Mouse (Mus musculus): ENCODE results near the gene Dupd1.

Dupd1 gene

DNA sequence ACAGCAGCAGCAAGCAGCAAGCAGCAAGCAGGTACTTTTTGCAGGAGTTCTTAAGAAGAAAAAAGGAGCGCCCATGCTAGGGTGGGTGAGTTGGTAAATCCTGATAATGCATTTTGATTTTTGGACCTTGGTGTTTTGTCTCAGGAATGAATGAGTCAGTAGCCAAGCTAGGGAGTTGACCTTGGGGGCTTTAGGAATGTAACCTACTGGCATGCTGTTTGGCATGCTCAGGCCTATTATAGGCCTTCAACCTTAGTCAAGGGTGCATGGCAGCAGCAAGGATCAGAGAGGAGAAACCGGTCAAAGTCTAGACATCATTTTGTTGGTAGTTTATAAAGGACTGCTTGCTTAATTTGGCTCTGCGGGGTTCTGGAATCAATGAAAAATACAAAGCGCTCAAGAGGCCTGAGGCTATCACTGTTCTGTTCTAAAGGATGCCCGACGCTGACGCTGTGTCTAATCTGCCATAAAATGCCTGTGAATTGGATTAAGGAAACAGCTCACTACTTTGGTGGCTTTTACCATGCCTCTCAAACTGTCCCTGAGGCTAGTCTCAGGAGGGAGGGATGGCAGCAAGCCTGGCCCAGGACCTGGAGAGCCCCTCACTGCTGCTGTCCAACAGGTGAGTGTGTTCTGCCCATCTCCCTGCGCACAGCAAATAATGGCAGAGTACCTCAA lies 7.8 kb upstream of the Dupd1 start:
- no peak for DNase-seq (ENCODE audit: low spot score)

DNA sequence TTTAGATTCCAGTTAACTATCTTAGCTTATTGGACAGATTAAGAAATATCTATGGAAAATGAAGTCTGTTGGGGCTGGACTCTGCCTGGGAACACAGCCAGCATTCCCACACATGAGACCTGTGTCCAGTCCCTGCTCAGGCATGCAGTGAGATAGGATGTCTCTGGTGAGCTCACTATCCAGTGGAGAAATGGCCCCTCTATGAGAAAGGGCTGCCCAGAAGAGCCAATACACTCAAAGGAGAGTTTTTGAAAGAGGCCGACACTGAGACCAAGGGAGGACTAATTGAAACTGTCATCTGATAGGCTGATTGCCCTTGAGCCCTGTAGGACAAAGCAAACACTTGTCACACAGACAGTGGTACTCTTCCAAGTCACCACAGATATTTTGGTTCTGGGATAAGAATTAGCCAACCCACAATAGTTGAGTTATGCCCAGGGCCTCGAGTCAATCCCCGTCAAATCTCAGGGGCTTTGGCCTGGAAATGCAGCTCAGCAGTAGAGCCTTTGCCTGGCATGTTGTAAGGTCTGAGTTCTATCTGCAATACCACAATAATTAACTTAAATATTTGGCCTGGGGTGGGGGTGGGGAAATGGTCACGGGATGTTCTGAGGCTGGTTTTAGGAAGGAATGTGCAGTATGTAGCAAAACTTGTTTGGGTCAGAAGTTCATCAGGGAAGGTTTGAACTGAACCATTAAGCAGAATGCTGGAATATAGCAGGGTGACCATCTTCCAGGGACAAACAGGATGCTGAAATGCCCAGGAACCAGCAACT lies 6.2 kb upstream of the Dupd1 start:
- no peak for DNase-seq (ENCODE audit: low spot score)

DNA sequence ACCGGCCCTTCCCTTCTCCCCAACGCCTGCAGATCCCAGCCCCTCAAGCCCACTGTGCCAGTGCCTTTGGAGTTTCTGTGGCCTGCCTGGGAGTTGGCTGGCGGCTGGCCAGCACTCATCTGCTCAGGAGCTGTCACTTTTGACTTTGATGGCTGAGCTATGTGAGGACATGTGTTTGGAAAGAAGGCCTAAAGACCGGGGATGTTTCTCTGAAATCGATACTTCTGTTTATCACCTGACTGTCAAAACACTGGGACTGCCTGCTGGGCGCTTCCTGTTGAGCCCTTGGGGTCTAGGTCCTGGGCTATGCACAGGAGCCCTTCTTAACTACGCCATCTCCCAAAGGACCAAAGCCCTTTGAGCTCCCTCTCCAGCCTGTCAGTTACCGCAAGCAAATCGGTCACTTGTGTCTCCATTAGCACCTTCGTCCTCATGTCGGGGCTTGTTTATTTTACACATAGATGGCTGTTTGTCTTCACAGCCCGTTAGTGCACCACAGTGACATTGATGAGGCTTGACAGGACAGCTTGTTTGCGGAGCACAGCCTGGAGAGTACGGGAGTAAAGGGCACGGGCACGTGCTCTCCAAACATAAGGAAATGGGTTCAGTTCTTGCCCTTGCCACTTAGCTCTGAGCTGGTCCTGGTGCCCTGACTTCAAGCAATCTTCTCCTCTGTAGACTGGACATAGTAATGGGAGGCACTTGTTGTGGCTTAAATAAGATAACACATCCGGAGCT lies 5.4 kb upstream of the Dupd1 start:
- DNase-seq (ENCODE audit: low spot score) = no peak

DNA sequence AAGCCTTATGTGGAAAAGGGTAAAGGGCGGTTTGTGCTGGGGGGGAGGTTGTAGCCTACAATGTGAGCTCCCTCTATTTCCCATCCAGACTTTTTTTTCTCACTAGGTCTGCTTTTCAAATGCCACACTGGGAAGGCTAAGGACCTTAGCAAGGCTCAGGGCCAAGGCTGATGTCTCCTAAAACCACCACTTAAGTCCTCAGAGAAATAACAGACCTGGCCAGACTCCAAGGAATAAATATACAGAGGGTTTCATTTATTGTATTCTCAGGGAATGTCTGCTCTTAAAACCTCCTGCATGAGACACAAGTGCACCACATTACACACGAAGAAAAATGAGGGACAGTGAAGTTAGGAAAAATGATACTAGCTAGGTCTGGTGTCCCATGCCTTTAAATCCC lies 3.1 kb downstream of the Dupd1 start:
- no peak for DNase-seq (ENCODE audit: low spot score)

DNA sequence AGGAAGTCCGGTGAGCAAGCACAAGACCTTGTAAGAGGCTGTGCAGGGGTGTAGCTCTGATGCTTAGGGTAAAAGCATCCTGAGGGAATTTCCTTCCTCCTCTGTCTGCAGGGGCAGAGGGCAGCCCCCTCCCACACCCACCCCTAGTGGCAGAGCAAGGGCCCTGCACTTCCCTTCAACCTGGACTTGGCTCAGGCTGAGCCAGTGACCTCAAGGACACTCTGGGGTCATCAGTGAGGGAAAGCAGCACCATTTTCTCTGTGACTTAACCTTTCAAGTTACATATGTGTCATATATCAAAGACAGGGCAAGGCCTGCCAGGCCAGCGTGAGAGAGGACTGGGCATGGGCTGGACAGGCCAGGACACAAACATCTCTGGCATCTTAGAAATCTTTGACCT lies 4.8 kb downstream of the Dupd1 start:
- DNase-seq (ENCODE audit: low spot score) = no peak

DNA sequence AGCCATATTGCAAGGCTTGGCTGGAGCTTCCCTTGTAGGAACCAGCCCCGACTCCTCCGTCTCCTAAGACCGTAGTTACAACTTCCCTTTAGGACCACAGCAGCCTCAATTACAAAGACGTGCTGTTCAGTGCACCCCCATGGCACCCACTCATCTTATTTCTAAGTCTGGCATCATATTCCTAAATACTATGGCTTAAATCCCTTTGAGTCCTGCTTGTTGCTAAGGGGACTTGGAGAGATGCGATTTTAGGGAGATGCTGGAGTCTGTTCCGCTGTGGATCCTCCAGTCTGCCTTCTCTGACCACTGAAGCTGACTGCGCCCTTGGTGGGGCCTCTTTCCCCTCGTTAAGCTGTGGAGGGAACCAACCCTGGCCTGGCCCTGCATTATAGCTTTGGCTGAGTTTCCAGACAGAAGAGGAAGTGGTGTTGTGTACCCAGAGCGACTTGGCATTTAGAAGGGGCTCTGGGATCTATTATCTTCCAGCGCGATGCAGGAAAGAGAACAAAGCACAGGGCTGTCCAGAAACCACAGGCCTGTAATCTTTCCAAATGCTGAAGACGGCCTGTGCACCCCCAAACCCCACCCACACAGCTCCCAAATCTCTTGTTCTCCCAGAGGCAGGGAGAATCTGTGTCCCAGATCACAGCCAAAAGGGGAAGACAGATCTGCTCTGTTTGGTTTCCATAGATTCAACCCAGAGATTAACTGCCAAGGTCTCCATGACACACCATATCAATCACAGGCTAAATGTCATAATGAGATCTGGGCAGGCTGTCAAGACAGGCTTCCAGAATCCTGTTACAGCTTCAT lies 7.4 kb downstream of the Dupd1 start:
- no peak for DNase-seq (ENCODE audit: low spot score)

DNA sequence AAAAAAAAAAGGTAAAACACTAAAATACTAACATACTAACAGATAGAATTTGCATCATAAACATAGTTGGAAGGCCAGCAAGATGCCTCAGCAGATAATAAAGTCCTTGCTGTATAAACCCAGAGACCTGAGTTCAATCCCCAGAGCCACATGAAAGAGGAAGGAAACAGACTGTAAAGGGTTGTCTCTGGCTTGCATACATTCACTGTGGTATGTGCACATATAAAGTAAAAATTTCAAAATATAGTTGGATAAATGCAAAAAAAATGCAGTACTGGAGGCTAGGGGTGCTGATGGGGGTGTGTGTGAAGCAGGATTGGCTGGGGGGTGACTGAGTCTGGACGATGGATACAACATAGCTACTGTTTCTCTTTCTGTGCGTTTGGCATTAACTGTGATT lies 8.9 kb downstream of the Dupd1 start:
- no peak for DNase-seq (ENCODE audit: low spot score)

DNA sequence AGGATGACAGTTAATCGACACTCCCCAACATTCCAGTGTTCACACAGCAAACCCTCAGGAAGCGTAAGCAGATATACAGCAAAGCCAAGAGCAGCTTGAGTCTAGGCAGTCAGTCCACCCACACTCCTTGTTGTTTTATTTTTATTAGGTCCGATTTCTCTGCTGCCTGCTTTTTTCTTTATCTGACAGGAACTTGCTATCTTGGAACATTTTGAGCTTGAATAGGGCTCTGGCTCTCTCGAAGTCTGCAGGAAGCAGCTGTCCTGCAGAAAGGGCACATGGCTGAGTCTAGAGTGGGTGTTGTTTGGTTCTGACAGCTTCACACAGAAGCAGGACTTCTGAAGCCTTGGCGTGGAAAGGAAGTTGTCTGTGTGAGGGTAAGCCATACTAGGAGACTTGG lies 11.1 kb downstream of the Dupd1 start:
- DNase-seq (ENCODE audit: low spot score) = no peak

DNA sequence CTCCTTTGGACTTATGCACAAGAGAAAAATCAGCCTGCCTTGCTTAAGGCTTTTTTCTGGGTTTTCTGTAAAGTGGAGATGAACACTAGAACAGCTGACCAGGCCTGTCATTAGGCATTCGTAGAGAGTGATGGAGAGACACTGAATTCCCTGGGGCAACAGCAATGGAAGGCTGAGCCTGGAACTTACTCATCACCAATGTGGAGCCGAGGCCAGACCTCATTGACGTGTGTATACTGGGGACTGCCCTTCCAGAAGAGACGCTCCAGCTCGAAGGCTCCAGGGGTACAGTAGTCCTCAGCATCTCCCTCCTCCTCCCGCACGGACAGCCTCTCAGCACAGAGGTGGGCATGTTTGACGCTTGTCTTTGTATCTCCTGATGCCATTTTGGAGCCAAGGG lies 11.7 kb downstream of the Dupd1 start:
- no peak for DNase-seq (ENCODE audit: low spot score)

DNA sequence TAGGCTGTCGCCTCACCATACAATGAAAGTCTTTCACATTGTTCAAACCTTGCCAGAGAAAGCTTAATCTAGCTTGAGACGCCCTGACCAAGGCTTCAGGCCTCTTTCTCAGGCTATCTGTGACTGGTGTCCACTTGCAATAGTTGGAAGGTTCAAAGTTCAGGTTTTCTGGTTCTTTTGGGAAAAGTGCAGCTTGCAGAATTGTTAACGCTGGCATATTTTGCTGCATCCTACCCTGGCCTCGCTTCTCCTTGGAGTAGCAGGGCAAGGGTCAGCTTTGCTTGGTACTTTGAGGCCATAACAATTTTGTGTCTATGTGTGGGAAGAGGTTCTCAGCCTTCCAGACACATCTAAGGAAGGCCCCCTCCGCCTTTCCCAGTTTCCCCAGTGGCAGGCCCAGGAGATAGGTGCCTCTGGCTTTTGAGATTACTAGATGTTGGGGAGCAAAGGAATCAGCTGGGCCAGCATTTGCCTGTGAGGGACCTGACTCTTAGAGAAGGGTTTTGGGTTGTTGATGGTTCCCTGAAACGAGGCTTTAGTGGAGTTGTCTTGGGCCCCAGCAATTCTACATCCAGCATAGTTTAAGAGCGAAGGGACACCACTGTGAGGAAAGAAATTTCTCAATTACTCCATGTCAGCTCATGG lies 18.1 kb downstream of the Dupd1 start:
- DNase-seq (ENCODE audit: low spot score) = no peak

DNA sequence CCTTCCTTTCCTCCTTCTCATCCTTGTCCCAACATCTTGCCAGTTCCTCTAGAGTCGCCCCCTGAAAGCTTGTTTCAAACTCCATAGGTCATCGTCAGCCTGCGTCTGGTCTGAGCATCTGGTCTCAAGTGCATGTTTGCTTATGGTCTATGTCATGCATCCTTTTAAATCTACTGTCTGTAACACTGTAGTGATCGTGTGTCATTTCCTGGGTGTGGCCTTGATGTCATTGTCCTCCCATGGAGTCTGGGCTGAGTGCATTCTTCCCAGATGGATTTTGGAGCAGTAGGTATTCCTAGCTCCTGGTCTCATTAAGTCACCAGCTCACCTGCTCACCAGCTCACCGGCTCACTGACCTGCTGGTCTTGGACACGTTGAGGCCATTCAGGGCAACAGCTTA lies 19.4 kb downstream of the Dupd1 start:
- DNase-seq (ENCODE audit: low spot score) = no peak

DNA sequence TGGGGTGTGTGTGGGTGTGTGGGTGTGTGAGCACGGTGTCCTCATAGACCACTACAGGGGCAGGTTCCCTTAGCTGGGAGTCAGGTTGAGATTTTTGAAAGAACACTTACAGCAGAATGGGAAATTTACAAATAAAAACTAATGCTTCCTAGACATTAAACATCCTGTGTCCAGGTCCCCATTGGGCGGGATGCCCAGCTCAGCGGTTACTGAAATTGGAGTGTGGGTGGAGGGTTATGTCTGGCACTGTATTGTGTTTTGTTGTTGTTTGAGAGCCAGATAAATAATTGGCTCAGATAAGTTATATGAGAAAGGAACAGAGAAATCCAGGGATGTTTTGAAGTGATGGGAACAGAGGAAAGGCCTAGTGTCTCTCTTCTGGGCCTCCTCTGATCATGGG lies 23.3 kb downstream of the Dupd1 start:
- DNase-seq (ENCODE audit: low spot score) = no peak

DNA sequence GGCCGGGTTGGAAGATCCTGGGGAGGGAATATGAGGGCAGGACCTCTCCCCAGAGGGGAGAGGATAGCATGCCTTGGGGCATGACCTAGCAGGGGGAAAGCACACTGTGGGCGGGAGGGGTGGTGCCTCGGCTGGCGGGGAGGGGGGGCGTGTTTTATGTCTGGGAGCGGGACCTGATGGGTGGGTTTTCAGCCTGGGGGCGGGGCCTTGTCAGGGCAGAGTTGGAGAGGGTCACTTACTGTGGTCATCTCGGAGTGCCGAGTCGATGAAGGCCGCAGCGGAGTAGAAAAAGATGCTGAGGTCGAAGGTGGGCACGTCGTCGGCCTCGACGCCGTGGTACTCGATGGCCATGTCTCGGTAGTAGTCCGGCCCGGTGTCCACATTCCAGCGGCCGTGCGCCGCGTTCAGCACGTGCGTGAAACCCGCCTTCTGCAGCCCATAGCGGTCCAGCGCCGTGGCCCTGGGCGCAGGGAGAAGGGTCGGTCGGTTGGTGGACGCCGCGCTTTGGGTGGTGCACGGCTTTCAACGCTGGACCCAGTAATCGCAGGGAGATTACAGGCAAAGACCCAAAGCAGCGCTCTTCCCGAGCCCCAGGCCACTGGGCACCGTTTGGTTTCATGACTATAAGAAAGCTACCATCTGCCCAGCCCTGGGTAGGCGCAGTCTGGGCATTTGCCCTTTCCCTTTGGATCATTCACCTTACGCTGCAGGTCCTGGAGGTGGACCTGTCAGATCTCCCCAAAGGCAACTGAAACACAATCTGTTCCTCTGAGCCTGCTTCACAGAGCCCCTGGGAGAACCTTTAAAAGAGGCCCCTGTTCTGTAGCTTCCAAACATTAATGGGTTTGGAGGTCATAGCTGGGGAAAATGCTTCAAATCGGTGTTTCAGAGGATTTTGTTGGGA lies 27.7 kb downstream of the Dupd1 start:
- no peak for DNase-seq (ENCODE audit: low spot score)

DNA sequence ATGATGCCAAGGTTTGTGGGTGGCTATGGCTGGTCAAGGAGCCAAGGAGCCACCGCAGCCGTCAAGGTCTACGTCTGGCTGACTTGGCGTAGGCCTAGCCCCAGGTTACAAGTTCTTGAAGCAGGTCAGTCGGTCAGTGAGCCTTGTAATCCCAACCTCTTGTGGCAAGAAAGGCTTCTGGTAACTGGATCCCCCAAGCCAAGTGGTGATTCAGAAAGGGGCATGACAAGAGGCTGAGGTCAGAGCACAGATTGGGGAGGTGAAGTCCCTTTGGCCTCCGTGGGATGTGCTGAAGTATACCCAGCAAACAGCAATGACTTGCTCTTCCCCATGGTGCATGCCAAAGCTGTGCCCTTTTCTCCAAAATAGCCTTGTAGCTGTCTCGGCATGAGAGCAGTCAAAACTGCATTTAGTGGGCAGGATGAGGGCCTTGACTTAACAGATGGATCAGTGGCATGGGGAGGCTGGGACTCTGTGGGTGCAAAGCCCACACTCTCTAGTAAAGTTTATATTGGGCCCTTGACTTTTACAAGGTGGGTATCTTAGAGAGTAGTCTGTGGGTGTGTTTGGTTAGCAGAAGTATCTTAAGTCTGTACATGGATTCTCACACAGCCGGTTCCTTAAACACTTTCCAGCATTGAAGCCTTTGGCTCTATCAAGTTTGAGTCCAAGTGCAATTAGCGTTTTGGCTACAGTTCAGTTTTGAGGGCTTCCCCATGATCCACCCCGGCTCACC lies 28.8 kb downstream of the Dupd1 start:
- DNase-seq (ENCODE audit: low spot score) = no peak

DNA sequence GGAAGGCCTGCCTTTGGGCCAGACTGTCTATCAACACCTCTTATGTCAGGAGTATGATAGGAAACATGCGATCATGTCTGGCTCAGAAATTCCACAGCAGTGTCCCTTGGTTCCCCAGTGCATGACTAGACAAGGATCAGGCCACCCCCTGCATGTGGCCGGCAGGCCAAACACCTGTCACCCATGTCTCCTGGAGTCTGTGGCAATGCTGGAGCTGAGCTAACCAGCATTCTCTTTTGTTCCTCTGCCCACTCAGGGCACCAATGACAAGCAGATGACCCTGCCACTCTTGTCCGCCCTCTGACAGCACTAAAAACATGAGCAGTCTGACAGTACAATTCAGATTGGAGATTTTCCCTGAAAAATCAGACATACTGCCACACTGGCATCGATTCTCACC lies 30.5 kb downstream of the Dupd1 start:
- DNase-seq (ENCODE audit: low spot score) = no peak

DNA sequence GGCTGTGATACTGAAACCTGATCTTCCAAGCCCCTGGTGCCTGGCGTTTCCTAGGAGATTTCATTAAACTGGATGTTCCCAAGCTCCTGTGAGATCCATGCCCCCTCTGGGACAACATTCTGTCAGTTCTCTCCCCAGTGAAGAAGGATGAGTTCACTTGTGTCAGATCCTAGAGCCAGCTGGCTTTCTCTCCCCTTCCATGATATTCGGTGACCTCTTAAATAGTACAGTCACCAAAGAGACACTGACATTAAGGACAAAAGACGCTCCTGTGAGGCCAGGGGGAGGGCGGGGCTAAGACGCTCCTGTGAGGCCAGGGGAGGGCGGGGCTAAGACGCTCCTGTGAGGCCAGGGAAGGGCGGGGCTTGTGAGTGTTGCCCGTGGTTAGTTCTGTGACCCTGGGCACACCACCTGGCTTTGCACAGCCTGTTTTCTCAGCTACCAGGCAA lies 31.7 kb downstream of the Dupd1 start:
- no peak for DNase-seq (ENCODE audit: low spot score)

DNA sequence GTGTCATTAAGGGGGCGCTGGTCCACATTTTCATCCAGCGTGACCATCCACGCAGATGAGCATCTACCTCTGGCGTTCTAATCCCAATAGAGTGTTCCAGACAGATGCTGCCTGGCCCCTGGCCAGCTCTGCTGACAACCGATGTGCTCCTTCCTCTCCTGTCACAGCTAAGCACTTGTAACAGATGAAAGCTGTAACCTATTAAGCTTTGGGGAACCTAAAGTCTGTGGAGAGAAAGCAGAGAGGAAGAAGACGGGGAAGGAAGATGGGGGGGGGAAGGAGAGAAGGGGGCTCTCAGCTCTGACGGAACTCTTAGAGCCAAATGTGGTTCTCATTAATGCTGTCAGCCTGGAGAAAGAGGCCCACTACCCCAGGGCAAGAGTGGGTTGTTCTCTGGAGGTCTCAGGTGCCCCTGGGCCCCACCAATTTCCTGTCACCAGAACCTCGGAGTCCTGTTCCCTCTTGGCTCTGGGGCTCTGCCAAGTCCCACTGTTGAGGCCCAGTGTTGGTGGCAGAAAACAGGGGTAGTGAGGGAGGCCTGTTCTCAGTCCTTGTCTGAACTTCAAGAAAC lies 34.7 kb downstream of the Dupd1 start:
- DNase-seq (ENCODE audit: low spot score) = no peak

DNA sequence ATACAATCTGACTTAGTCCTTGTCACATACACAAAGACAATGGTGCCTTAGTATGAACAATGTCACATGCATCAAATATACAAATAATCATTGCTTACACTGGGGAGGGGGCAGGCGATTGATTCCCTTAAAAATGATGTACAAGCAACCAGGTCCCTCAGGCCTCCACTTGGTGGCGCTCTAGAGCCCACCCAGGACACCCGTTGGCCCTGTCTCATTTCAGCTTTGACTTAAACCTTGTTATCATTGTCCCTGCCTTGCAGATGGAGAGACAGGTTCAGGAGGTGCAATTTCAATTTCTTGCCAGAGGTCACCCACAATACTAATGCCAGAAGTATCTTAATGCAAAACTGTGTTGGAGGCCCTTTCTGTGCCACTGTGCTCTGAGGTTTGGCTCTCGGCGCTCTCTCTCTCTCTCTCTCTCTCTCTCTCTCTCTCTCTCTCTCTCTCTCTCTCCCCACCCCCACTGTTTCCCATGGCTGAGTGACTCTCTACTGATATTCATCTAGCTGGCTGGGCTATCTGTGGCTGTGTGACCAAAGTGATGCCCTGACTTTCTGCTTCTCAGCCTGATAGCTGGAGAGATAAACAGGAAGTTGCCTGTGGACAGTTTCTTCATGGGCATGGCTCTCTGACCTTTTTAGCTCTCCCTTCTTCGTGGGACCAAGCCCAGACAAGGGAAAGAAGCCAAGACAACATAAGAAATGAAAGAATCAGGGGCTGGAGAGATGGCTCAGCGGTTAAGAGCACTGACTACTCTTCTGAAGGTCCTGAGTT lies 35.7 kb downstream of the Dupd1 start:
- DNase-seq (ENCODE audit: low spot score) = no peak

DNA sequence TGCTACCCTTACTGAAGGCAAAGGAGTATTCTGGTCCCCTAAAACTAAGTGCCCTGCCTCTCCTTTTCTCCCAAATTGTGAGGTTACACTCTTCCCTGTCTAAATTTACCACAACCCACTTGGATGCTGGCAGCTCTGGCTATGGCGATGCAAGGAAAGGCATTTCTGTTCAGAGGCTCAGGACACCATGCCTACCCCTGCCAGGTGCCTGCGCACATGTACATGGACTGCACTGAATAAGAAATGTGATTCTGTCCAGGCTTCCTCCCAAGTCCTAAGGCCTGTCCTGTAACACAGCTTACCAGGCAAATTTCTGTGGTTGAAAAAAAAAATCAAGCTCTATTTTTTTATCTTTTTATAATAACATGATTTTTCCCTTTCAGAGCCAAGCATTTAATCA lies 38.2 kb downstream of the Dupd1 start:
- no peak for DNase-seq (ENCODE audit: low spot score)
